In the genomic region with DNA sequence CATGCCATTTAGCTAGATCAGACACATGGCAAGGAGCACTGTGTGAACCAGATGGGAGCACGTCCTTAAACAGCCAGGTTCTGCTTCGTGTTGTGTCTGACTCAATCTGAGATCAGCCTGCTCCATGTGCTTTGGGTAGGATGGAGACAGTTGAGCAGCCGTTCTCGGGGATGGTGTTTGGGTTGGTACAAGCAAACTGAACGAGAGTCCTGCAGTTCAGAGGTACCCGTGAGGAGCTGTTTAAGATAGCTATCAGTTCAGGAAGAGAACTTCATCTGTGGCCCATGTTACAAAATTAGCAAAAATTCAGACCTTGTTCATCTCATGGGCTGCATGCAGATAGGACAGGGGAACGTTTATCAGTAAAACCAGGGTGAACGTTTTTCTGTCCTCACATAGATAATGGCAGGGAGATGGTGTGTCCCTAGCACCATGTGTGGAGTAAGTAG, we compare ENCODE assay signal across 27 mouse cellular contexts. TPM values are rescaled to one million over a fixed set of nuclear protein-coding genes. Genes with fewer than 3 reads are reported as not detected.
DNase-seq lines count a peak whose midpoint lies in the region; ATAC-seq lines count a peak whose summit lies in the region.
"Had no signal": no experiment of that assay in that cellular context is flagged by ENCODE, and none has a peak within 500 bp of the region (broad histone marks: within the 10 kb centered on the region; RNA-seq: fewer than 3 reads in every experiment).

No protein-coding gene starts in this region.

- peak overlapping the region; percentile 55 for H3K4me2 ChIP-seq in liver, embryonic 15.5 days
- H3K4me2 ChIP-seq: embryonic facial prominence, embryonic 15.5 days; forebrain, embryonic 12.5 days; heart, embryonic 12.5 days; kidney, embryonic 15.5 days had no signal

- H3K27ac ChIP-seq in liver, embryonic 15.5 days (replicated peaks), result peak overlapping the region; percentile 60
- H3K27ac ChIP-seq: embryonic facial prominence, embryonic 15.5 days; forebrain, embryonic 12.5 days; kidney, embryonic 15.5 days; left cerebral cortex, adult 2 months; midbrain, embryonic 10.5 days had no signal

- peak; percentile 6 for DNase-seq in layer of hippocampus, adult 9-10 months (ENCODE audit: low spot score)
- no peak for DNase-seq in layer of hippocampus, postnatal 10 days (ENCODE audit: low spot score in 2 of 2)
- DNase-seq in MEL-GATA-1-ER (ENCODE audit: extremely low read depth, low read depth), result peak; percentile 54
- DNase-seq in right cerebral cortex, postnatal 36 days (ENCODE audit: low spot score in 2 of 2), result no peak
- DNase-seq in cerebellum, postnatal 25 days, result no peak
- DNase-seq in urinary bladder, postnatal 10 days (ENCODE audit: low spot score), result no peak
- DNase-seq: adrenal gland, adult 8-10 months; cerebellum, adult 11 months; cerebellum, postnatal 14 days; gastrocnemius, postnatal 36 days; heart, postnatal 14 days; left cerebral cortex, postnatal 4 days; lung, postnatal 10 days; retina, postnatal 1 day; right cerebral cortex, postnatal 4 days; thymus, postnatal 4 days had no signal

- peak overlapping the region; percentile 15; the same call in 1 of the 2 replicates for H3K4me3 ChIP-seq in liver, embryonic 15.5 days (replicated peaks)
- H3K4me3 ChIP-seq: embryonic facial prominence, embryonic 15.5 days; forebrain, embryonic 12.5 days; heart, embryonic 12.5 days; kidney, embryonic 15.5 days; left cerebral cortex, adult 2 months; midbrain, embryonic 10.5 days had no signal

- peaks cover 47% of the 10 kb centered on the region for H3K4me1 ChIP-seq in liver, embryonic 15.5 days (replicated peaks)
- H3K4me1 ChIP-seq: forebrain, embryonic 12.5 days had no signal

- peak; percentile 50 for ATAC-seq in common myeloid progenitor, adult 5-6 weeks (replicated peaks; ENCODE audit: low read depth, poor library complexity, severe bottlenecking)
- peak; percentile 90 for ATAC-seq in liver, embryonic 15.5 days (ENCODE audit: insufficient read depth)
- ATAC-seq: hindbrain, embryonic 16.5 days; intestine, postnatal 0 days; Patski had no signal

- no peaks in the 10 kb centered on the region for H3K9me3 ChIP-seq in liver, embryonic 15.5 days (replicated peaks)
- H3K9me3 ChIP-seq: embryonic facial prominence, embryonic 15.5 days; forebrain, embryonic 12.5 days; heart, embryonic 12.5 days; kidney, embryonic 15.5 days; midbrain, embryonic 10.5 days had no signal

- 18% methylated on average over 8 of the region's 8 CpGs for WGBS in liver, embryonic 15.5 days (ENCODE audit: insufficient replicate concordance)

- H3K27me3 ChIP-seq in liver, embryonic 15.5 days, result peaks cover 3% of the 10 kb centered on the region; the same call in 1 of the 2 replicates
- H3K27me3 ChIP-seq: embryonic facial prominence, embryonic 15.5 days; Patski had no signal

- H3K9ac ChIP-seq in liver, embryonic 15.5 days, result no peak overlapping the region
- H3K9ac ChIP-seq: embryonic facial prominence, embryonic 15.5 days; forebrain, embryonic 12.5 days; heart, embryonic 12.5 days; kidney, embryonic 15.5 days had no signal

- no peaks in the 10 kb centered on the region for H3K36me3 ChIP-seq in liver, embryonic 15.5 days (replicated peaks)
- H3K36me3 ChIP-seq: embryonic facial prominence, embryonic 15.5 days; forebrain, embryonic 12.5 days; heart, embryonic 12.5 days; kidney, embryonic 15.5 days; midbrain, embryonic 10.5 days had no signal

RNA-seq across cellular contexts. Expression of gene Hnrnpll, which starts 47.7 kb away (rescaled TPM):
- total RNA-seq in layer of hippocampus, postnatal 10 days (2021), result 10 to 100 TPM; 68.6 to 74.6 TPM
- 49.3 and 53.9 TPM in 2 replicates for total RNA-seq in common myeloid progenitor, adult 5-6 weeks (2017)
- 21.8 and 22.7 TPM in 2 replicates for polyA plus RNA-seq in liver, embryonic 15.5 days (2015; fragmentation: Nextera tagmentation; extraction: Ambion mirVana)

Comparison
In these comparisons a context has a peak if more than half of its experiments do, and no peak if none do; other contexts are left out.
1. DNase-seq: peak in layer of hippocampus, adult 9-10 months (single experiment) and MEL-GATA-1-ER (single experiment); none in layer of hippocampus, postnatal 10 days (0 of 2), right cerebral cortex, postnatal 36 days (0 of 2), cerebellum, postnatal 25 days (0 of 2) and urinary bladder, postnatal 10 days (single experiment).